Mouse (Mus musculus) liver, adult 2 months (tissue): ENCODE results near the gene Rnf130.

Source experiments
- CTCF ChIP-seq: fragments of 200-500 bp; IDR thresholded peaks from 2 replicates; pipeline ENCODE4 v1.5.1; 2011; ENCODE audit warnings: low read depth, low read length, control low read depth
- POLR2A ChIP-seq: fragments of 200-500 bp; IDR thresholded peaks from 2 replicates; pipeline ENCODE4 v1.6.1; 2011; ENCODE audit warnings: low read length, control low read depth; ENCODE audit not compliant: insufficient read depth; ENCODE audit errors: extremely low read depth

GRCm38 (mm10) chr11:50013016-50013415 lies 12.1 kb upstream of the Rnf130 start:
- TF ChIP-seq CTCF (no peak), POLR2A (no peak)
